ENCODE assay signal across 8 mouse cellular contexts in the genomic region with DNA sequence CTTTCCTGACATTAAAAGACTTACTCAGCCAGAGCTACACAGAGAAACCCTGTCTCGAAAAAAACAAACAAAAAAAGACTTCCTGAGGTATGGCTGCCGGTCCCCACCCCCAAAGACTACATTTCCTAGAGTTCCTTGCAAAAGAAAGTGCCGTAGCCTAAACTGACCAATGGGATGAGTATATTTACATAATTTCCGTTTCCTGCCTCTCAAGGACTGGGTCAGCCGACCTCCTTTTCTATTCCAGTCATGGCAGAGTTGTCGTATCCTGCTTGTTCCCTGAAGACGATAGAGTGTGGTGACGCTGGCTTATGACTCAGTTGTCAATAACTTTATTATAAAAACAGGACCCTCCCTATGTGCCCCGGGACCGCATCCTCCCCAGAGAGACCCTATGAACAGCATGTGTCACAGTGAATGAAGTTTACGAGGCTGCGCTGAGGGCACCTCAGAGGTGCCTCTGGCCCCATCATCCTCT. TPM values are rescaled to one million over a fixed set of nuclear protein-coding genes. Genes with fewer than 3 reads are reported as not detected.
DNase-seq lines count a peak whose midpoint lies in the region; ATAC-seq lines count a peak whose summit lies in the region.

No protein-coding gene starts in this region.

- H3K27ac ChIP-seq in intestine, embryonic 16.5 days (ENCODE audit: low read length) = peak overlapping the region; percentile 75
- H3K27ac ChIP-seq in limb, embryonic 10.5 days = peak overlapping the region; percentile 85
- H3K27ac ChIP-seq in midbrain, embryonic 10.5 days (replicated peaks) = peak overlapping the region; percentile 84
- H3K27ac ChIP-seq in stomach, embryonic 14.5 days (ENCODE audit: low read length) = peak overlapping the region; percentile 76; the same call in 1 of the 2 replicates

- peaks cover 4% of the 10 kb centered on the region; the same call in 1 of the 2 replicates for H3K4me1 ChIP-seq in intestine, embryonic 16.5 days (ENCODE audit: control insufficient read depth, insufficient read depth, low read length)
- H3K4me1 ChIP-seq in limb, embryonic 10.5 days = peaks cover 16% of the 10 kb centered on the region
- H3K4me1 ChIP-seq in midbrain, embryonic 10.5 days = peaks cover 16% of the 10 kb centered on the region
- no peaks in the 10 kb centered on the region for H3K4me1 ChIP-seq in stomach, embryonic 14.5 days (ENCODE audit: control insufficient read depth, insufficient read depth, low read length)

- intact Hi-C loops in gastrocnemius, postnatal 36 days (cut with DNase I) = no loop called here

- ATAC-seq in intestine, embryonic 16.5 days = peak; percentile 80
- ATAC-seq in stomach, embryonic 14.5 days (ENCODE audit: insufficient number of reproducible peaks, insufficient read depth, low FRiP score, low read depth) = peak; percentile 83

- peak overlapping the region; percentile 46 for H3K4me3 ChIP-seq in intestine, embryonic 16.5 days (ENCODE audit: low read length)
- H3K4me3 ChIP-seq in limb, embryonic 10.5 days = peak overlapping the region; percentile 51
- H3K4me3 ChIP-seq in midbrain, embryonic 10.5 days = peak overlapping the region; percentile 56
- peak overlapping the region; percentile 20 for H3K4me3 ChIP-seq in stomach, embryonic 14.5 days (ENCODE audit: low read depth, low read length)

- no peaks in the 10 kb centered on the region for H3K27me3 ChIP-seq in intestine, embryonic 16.5 days (replicated peaks; ENCODE audit: control insufficient read depth, insufficient read depth, low read length)
- no peaks in the 10 kb centered on the region for H3K27me3 ChIP-seq in limb, embryonic 10.5 days (ENCODE audit: low read depth, poor library complexity, severe bottlenecking)
- H3K27me3 ChIP-seq in midbrain, embryonic 10.5 days (ENCODE audit: low read depth, poor library complexity, severe bottlenecking) = no peaks in the 10 kb centered on the region
- H3K27me3 ChIP-seq in stomach, embryonic 14.5 days (ENCODE audit: control insufficient read depth, insufficient read depth, low read length) = no peaks in the 10 kb centered on the region

- H3K9ac ChIP-seq in intestine, embryonic 16.5 days (ENCODE audit: low read depth, low read length) = peak overlapping the region; percentile 68
- H3K9ac ChIP-seq in stomach, embryonic 14.5 days (replicated peaks; ENCODE audit: low read depth, low read length) = peak overlapping the region; percentile 40

- peak overlapping the region; percentile 54 for H3K4me2 ChIP-seq in intestine, embryonic 16.5 days (ENCODE audit: low read depth, low read length)
- peak overlapping the region; percentile 39 for H3K4me2 ChIP-seq in stomach, embryonic 14.5 days (replicated peaks; ENCODE audit: low read depth, low read length)

- peak; percentile 78 for DNase-seq in gastrocnemius, adult 18-20 months (ENCODE audit: low spot score)
- DNase-seq in gastrocnemius, postnatal 36 days = no peak
- DNase-seq in cerebellum, adult 8-10 months = peak; percentile 69
- peak; percentile 61 to 81 for DNase-seq in frontal cortex, postnatal 36 days (ENCODE audit: low spot score in 2 of 2)
- no peak for DNase-seq in limb, embryonic 10.5 days (ENCODE audit: low spot score)
- peak; percentile 56 for DNase-seq in midbrain, embryonic 10.5 days (ENCODE audit: low spot score)

- 16% methylated on average over 12 of the region's 12 CpGs for WGBS in intestine, embryonic 16.5 days
- WGBS in limb, embryonic 10.5 days = 22% methylated on average over 12 of the region's 12 CpGs
- 26% methylated on average over 12 of the region's 12 CpGs for whole genome bisulfite sequencing in midbrain, embryonic 10.5 days
- WGBS in stomach, embryonic 14.5 days = 15% methylated on average over 12 of the region's 12 CpGs

- peaks cover 15% of the 10 kb centered on the region for H3K36me3 ChIP-seq in intestine, embryonic 16.5 days (ENCODE audit: control insufficient read depth, insufficient read depth, low read length)
- peaks cover 46% of the 10 kb centered on the region for H3K36me3 ChIP-seq in limb, embryonic 10.5 days
- peaks cover 29% of the 10 kb centered on the region for H3K36me3 ChIP-seq in midbrain, embryonic 10.5 days
- H3K36me3 ChIP-seq in stomach, embryonic 14.5 days (ENCODE audit: control insufficient read depth, insufficient read depth, low read length) = peaks cover 8% of the 10 kb centered on the region; the same call in 1 of the 2 replicates

- H3K9me3 ChIP-seq in intestine, embryonic 16.5 days (ENCODE audit: control insufficient read depth, low read length) = no peaks in the 10 kb centered on the region
- no peaks in the 10 kb centered on the region for H3K9me3 ChIP-seq in limb, embryonic 10.5 days (replicated peaks)
- H3K9me3 ChIP-seq in midbrain, embryonic 10.5 days (replicated peaks) = no peaks in the 10 kb centered on the region
- H3K9me3 ChIP-seq in stomach, embryonic 14.5 days (ENCODE audit: control insufficient read depth, low read depth, low read length) = no peaks in the 10 kb centered on the region

RNA-seq across cellular contexts. Expression of gene Ticam1, which starts 7.4 kb away (rescaled TPM):
- total RNA-seq in gastrocnemius, adult 18-20 months (2021) = 1 to 10 TPM; 2.0 to 2.5 TPM
- total RNA-seq in gastrocnemius, postnatal 36 days (2021) = 1 to 10 TPM; 2.0 to 3.2 TPM
- 16.4 and 19.4 TPM in 2 replicates for polyA plus RNA-seq in intestine, embryonic 16.5 days (2015; fragmentation: Nextera tagmentation; extraction: Ambion mirVana)
- 3.0 TPM in 2 replicates for polyA plus RNA-seq in limb, embryonic 10.5 days (2016; fragmentation: Nextera tagmentation; extraction: Ambion mirVana)
- 2.4 and 3.1 TPM in 2 replicates for polyA plus RNA-seq in midbrain, embryonic 10.5 days (2016; fragmentation: Nextera tagmentation; extraction: Ambion mirVana)
- polyA plus RNA-seq in stomach, embryonic 14.5 days (2014; fragmentation: Nextera tagmentation; extraction: Ambion mirVana) = 7.0 and 8.1 TPM in 2 replicates

RNA-seq across cellular contexts. Expression of gene Fem1a, which starts 12.6 kb away (rescaled TPM):
- 100 to 1,000 TPM; 157 to 172 TPM for total RNA-seq in gastrocnemius, adult 18-20 months (2021)
- 100 to 1,000 TPM; 152 TPM for total RNA-seq in gastrocnemius, postnatal 36 days (2021)
- 11.7 and 12.8 TPM in 2 replicates for polyA plus RNA-seq in intestine, embryonic 16.5 days (2015; fragmentation: Nextera tagmentation; extraction: Ambion mirVana)
- 12.2 and 14.6 TPM in 2 replicates for polyA plus RNA-seq in limb, embryonic 10.5 days (2016; fragmentation: Nextera tagmentation; extraction: Ambion mirVana)
- 11.7 and 15.1 TPM in 2 replicates for polyA plus RNA-seq in midbrain, embryonic 10.5 days (2016; fragmentation: Nextera tagmentation; extraction: Ambion mirVana)
- 13.4 and 13.5 TPM in 2 replicates for polyA plus RNA-seq in stomach, embryonic 14.5 days (2014; fragmentation: Nextera tagmentation; extraction: Ambion mirVana)

RNA-seq across cellular contexts. Expression of gene Plin3, which starts 23.5 kb away (rescaled TPM):
- 10 to 100 TPM; 32.4 to 50.3 TPM for total RNA-seq in gastrocnemius, adult 18-20 months (2021)
- 10 to 100 TPM; 44.4 to 45.7 TPM for total RNA-seq in gastrocnemius, postnatal 36 days (2021)
- polyA plus RNA-seq in intestine, embryonic 16.5 days (2015; fragmentation: Nextera tagmentation; extraction: Ambion mirVana) = 287 and 364 TPM in 2 replicates
- 78.2 and 89.7 TPM in 2 replicates for polyA plus RNA-seq in limb, embryonic 10.5 days (2016; fragmentation: Nextera tagmentation; extraction: Ambion mirVana)
- 59.5 and 70.0 TPM in 2 replicates for polyA plus RNA-seq in midbrain, embryonic 10.5 days (2016; fragmentation: Nextera tagmentation; extraction: Ambion mirVana)
- polyA plus RNA-seq in stomach, embryonic 14.5 days (2014; fragmentation: Nextera tagmentation; extraction: Ambion mirVana) = 70.1 and 76.6 TPM in 2 replicates

RNA-seq across cellular contexts. Expression of gene Arrdc5, which starts 30.9 kb away (rescaled TPM):
- not detected for total RNA-seq in gastrocnemius, adult 18-20 months (2021)
- total RNA-seq in gastrocnemius, postnatal 36 days (2021) = not detected
- polyA plus RNA-seq in intestine, embryonic 16.5 days (2015; fragmentation: Nextera tagmentation; extraction: Ambion mirVana) = not detected in 2 replicates
- not detected in 2 replicates for polyA plus RNA-seq in limb, embryonic 10.5 days (2016; fragmentation: Nextera tagmentation; extraction: Ambion mirVana)
- not detected in 2 replicates for polyA plus RNA-seq in midbrain, embryonic 10.5 days (2016; fragmentation: Nextera tagmentation; extraction: Ambion mirVana)
- polyA plus RNA-seq in stomach, embryonic 14.5 days (2014; fragmentation: Nextera tagmentation; extraction: Ambion mirVana) = not detected in 2 replicates

RNA-seq across cellular contexts. Expression of gene Uhrf1, which starts 33.9 kb away (rescaled TPM):
- under 1 TPM; 0.19 to 0.23 TPM for total RNA-seq in gastrocnemius, adult 18-20 months (2021)
- 1 to 10 TPM; 1.4 to 3.0 TPM for total RNA-seq in gastrocnemius, postnatal 36 days (2021)
- polyA plus RNA-seq in intestine, embryonic 16.5 days (2015; fragmentation: Nextera tagmentation; extraction: Ambion mirVana) = 103 and 114 TPM in 2 replicates
- 316 and 336 TPM in 2 replicates for polyA plus RNA-seq in limb, embryonic 10.5 days (2016; fragmentation: Nextera tagmentation; extraction: Ambion mirVana)
- polyA plus RNA-seq in midbrain, embryonic 10.5 days (2016; fragmentation: Nextera tagmentation; extraction: Ambion mirVana) = 291 and 321 TPM in 2 replicates
- 77.6 and 85.2 TPM in 2 replicates for polyA plus RNA-seq in stomach, embryonic 14.5 days (2014; fragmentation: Nextera tagmentation; extraction: Ambion mirVana)

Comparison
In these comparisons a context has a peak if more than half of its experiments do, and no peak if none do; other contexts are left out.
1. DNase-seq: peak in gastrocnemius, adult 18-20 months (single experiment), cerebellum, adult 8-10 months (single experiment), frontal cortex, postnatal 36 days (2 of 2) and midbrain, embryonic 10.5 days (single experiment); none in gastrocnemius, postnatal 36 days (0 of 2) and limb, embryonic 10.5 days (single experiment).
2. Peak in every context shown above with its lines, with median percentiles within 50 percentile points of each other: H3K27ac ChIP-seq and H3K4me3 ChIP-seq.